Mouse (Mus musculus) forebrain, postnatal 0 days (tissue): Measurements from ENCODE around the gene Fam221b. TPM values are rescaled to one million over a fixed set of nuclear protein-coding genes. Genes with fewer than 3 reads are reported as not detected.

ENCODE experiments used
- ATAC-seq: fragments of 200-750 bp; cut with Nextera tagmentation; 2 replicates; pipeline ENCODE4 v1.8.0; 2017; ENCODE audit warnings: mild to moderate bottlenecking, moderate library complexity
- DNase-seq: peaks from one replicate; pipeline ENCODE4 v3.0.0-alpha.2; 2015
- H3K27ac ChIP-seq: fragments of 300-500 bp; sonication (generic); 2 replicates; pipeline ENCODE4 v1.5.1; 2014; ENCODE audit warnings: low read depth, mild to moderate bottlenecking, antibody characterized with exemption, low read length, moderate library complexity, mixed read lengths
- H3K27me3 ChIP-seq: fragments of 300-500 bp; sonication (generic); 2 replicates; pipeline ENCODE4 v1.6.1; 2014; ENCODE audit warnings: mild to moderate bottlenecking, low read length, mixed read lengths; ENCODE audit not compliant: insufficient read depth
- H3K36me3 ChIP-seq: fragments of 300-500 bp; sonication (generic); 2 replicates; pipeline ENCODE4 v1.6.1; 2014; ENCODE audit warnings: mild to moderate bottlenecking, moderate library complexity; ENCODE audit not compliant: insufficient read depth
- H3K4me1 ChIP-seq: fragments of 300-500 bp; sonication (generic); 2 replicates; pipeline ENCODE4 v1.6.1; 2014; ENCODE audit warnings: antibody characterized with exemption; ENCODE audit not compliant: insufficient read depth
- H3K4me2 ChIP-seq: fragments of 300-500 bp; sonication (generic); 2 replicates; pipeline ENCODE4 v1.6.1; 2014; ENCODE audit warnings: low read depth, mild to moderate bottlenecking, moderate library complexity
- H3K4me3 ChIP-seq: fragments of 300-500 bp; sonication (generic); 2 replicates; pipeline ENCODE4 v1.5.1; 2014; ENCODE audit warnings: low read depth, low read length, mixed read lengths
- H3K9ac ChIP-seq: fragments of 300-500 bp; sonication (generic); 2 replicates; pipeline ENCODE4 v1.6.1; 2014; ENCODE audit warnings: mild to moderate bottlenecking
- H3K9me3 ChIP-seq: fragments of 300-500 bp; sonication (generic); 2 replicates; pipeline ENCODE4 v1.6.1; 2016; ENCODE audit warnings: low read length
- CTCF ChIP-seq: sonication (generic); IDR thresholded peaks from 2 replicates; pipeline ENCODE4 v1.5.1; 2016; ENCODE audit warnings: antibody characterized with exemption, control low read depth, low read depth
- WGBS: fragments of 180-500 bp; shearing (Covaris S2); extraction: QIAGEN DNeasy Blood & Tissue Kit; methylation state at CpG from one replicate; pipeline ENCODE4 v1.1.7; 2014; 5-methylcytosine and 5-hydroxymethylcytosine counted together
- polyA plus RNA-seq: library from polyadenylated mRNA; unstranded; fragments of >200 nt; fragmentation: Nextera tagmentation; extraction: Ambion mirVana; gene quantifications from 2 replicates; pipeline ENCODE4 v1.2.1, GENCODE M21; 2015
- total RNA-seq: library from RNA; depleted of rRNA; stranded (reverse); fragments of >200 nt; gene quantifications from 2 replicates; pipeline ENCODE4 v1.2.3, GENCODE M21; 2014

Gene Fam221b
- total and polyA plus RNA-seq, 2 experiments from 2014 or later = 1.6 TPM; not detected in 1

- Histone ChIP-seq H3K4me3 (no peak overlapping the region), H3K9me3 (no peaks in the 10 kb centered on the region), H3K4me2 (no peak overlapping the region), H3K27me3 (no peaks in the 10 kb centered on the region), H3K4me1 (no peaks in the 10 kb centered on the region), H3K27ac (no peak overlapping the region), H3K9ac (no peak overlapping the region), H3K36me3 (peaks cover 87% of the 10 kb centered on the region)
- no peak for DNase-seq
- no peak for ATAC-seq
- WGBS = 92% methylated on average over 7 of the region's 7 CpGs
- no peak for TF ChIP-seq CTCF
These were observed 10.6 kb upstream of the Fam221b start for GRCm38 (mm10) chr4:43679416-43680043.

GRCm38 (mm10) chr4:43678541-43678940, 9.6 kb upstream of the Fam221b start:
- Histone ChIP-seq H3K4me2 (no peak overlapping the region), H3K36me3 (peaks cover 83% of the 10 kb centered on the region), H3K27me3 (no peaks in the 10 kb centered on the region), H3K4me3 (no peak overlapping the region), H3K4me1 (no peaks in the 10 kb centered on the region), H3K9ac (no peak overlapping the region), H3K27ac (no peak overlapping the region), H3K9me3 (no peaks in the 10 kb centered on the region)
- no peak for DNase-seq
- TF ChIP-seq CTCF = no peak
- WGBS = 80% methylated on average over 6 of the region's 6 CpGs
- no peak for ATAC-seq

GRCm38 (mm10) chr4:43675608-43676007, 6.7 kb upstream of the Fam221b start:
- ATAC-seq (no peak), DNase-seq (no peak)
- Histone ChIP-seq H3K4me2 (no peak overlapping the region), H3K9me3 (no peaks in the 10 kb centered on the region), H3K9ac (no peak overlapping the region), H3K27ac (no peak overlapping the region), H3K27me3 (no peaks in the 10 kb centered on the region), H3K36me3 (peaks cover 58% of the 10 kb centered on the region), H3K4me3 (no peak overlapping the region), H3K4me1 (peaks cover 20% of the 10 kb centered on the region)
- WGBS = 80% methylated on average over 4 of the region's 4 CpGs
- no peak for TF ChIP-seq CTCF

GRCm38 (mm10) chr4:43674974-43675373, 6.0 kb upstream of the Fam221b start:
- 73% methylated on average over 5 of the region's 5 CpGs for WGBS
- Histone ChIP-seq H3K36me3 (peaks cover 52% of the 10 kb centered on the region), H3K9me3 (no peaks in the 10 kb centered on the region), H3K4me1 (peaks cover 26% of the 10 kb centered on the region), H3K4me2 (no peak overlapping the region), H3K4me3 (no peak overlapping the region), H3K27me3 (no peaks in the 10 kb centered on the region), H3K27ac (no peak overlapping the region), H3K9ac (no peak overlapping the region)
- ATAC-seq (no peak), DNase-seq (no peak)
- TF ChIP-seq CTCF = no peak

- no peak for ATAC-seq
- Histone ChIP-seq H3K36me3 (peaks cover 45% of the 10 kb centered on the region), H3K27me3 (no peaks in the 10 kb centered on the region), H3K4me3 (no peak overlapping the region), H3K4me1 (peaks cover 30% of the 10 kb centered on the region), H3K9ac (no peak overlapping the region), H3K4me2 (no peak overlapping the region), H3K27ac (no peak overlapping the region), H3K9me3 (no peaks in the 10 kb centered on the region)
- no peak for TF ChIP-seq CTCF
- 79% methylated on average over 8 of the region's 8 CpGs for WGBS
- DNase-seq = no peak
These were observed 4.8 kb upstream of the Fam221b start for GRCm38 (mm10) chr4:43673703-43674102.

GRCm38 (mm10) chr4:43672070-43672469, 3.1 kb upstream of the Fam221b start:
- Histone ChIP-seq H3K4me1 (peaks cover 35% of the 10 kb centered on the region), H3K9me3 (no peaks in the 10 kb centered on the region), H3K27me3 (no peaks in the 10 kb centered on the region), H3K27ac (no peak overlapping the region), H3K4me2 (peak overlapping the region; percentile 96; the same call in 1 of the 2 replicates), H3K9ac (no peak overlapping the region), H3K36me3 (peaks cover 30% of the 10 kb centered on the region), H3K4me3 (no peak overlapping the region)
- WGBS = 6% methylated on average over 2 of the region's 2 CpGs
- DNase-seq (peak; percentile 90), ATAC-seq (peak; percentile 25; the same call in 1 of the 2 replicates)
- TF ChIP-seq CTCF = peak; percentile 80

GRCm38 (mm10) chr4:43669428-43669794, 466 bp upstream of the Fam221b start:
- Histone ChIP-seq H3K4me1 (peaks cover 35% of the 10 kb centered on the region), H3K4me3 (peak overlapping the region; percentile 77), H3K27ac (peak overlapping the region; percentile 41), H3K36me3 (peaks cover 4% of the 10 kb centered on the region; the same call in 1 of the 2 replicates), H3K9ac (peak overlapping the region; percentile 94), H3K4me2 (peak overlapping the region; percentile 96), H3K27me3 (no peaks in the 10 kb centered on the region), H3K9me3 (no peaks in the 10 kb centered on the region)
- WGBS = under 1% methylated on average over 21 of the region's 25 CpGs
- no peak for DNase-seq
- peak; percentile 44 for ATAC-seq
- no peak for TF ChIP-seq CTCF
